Mouse (Mus musculus) monocyte, adult 5-6 weeks (primary cell): ENCODE data around the gene Wdr47. TPM values are rescaled to one million over a fixed set of nuclear protein-coding genes. Genes with fewer than 3 reads are reported as not detected.
"Not testable (repeated sequence)": the region's sequence is repeated elsewhere in the genome, so short reads cannot be mapped to it uniquely, and the experiment has no call there.

Experiments used
- ATAC-seq: fragments of 153-309, 156-312 bp; replicated peaks from 2 replicates; pipeline ENCODE4 v1.8.0; 2017; ENCODE audit warnings: mild to moderate bottlenecking; ENCODE audit not compliant: low TSS enrichment, insufficient number of reproducible peaks, severe bottlenecking, poor library complexity, low FRiP score
- total RNA-seq: library from RNA; stranded (forward); fragments of 200-1000, 200-491, 200-594 nt; gene quantifications from 3 replicates; pipeline ENCODE4 v1.2.3, GENCODE M21; 2017

The Wdr47 gene
- total RNA-seq, 1 experiment from 2014 or later, result 13.7 TPM

GRCm38 (mm10) chr3:108591530-108592522 is 747 bp downstream of the Wdr47 start:
- 0 out of 2 replicates have a peak, but pooled peaks have one; percentile 4 for ATAC-seq

GRCm38 (mm10) chr3:108608906-108609305 is 17.8 kb downstream of the Wdr47 start:
- no peak for ATAC-seq

DNA sequence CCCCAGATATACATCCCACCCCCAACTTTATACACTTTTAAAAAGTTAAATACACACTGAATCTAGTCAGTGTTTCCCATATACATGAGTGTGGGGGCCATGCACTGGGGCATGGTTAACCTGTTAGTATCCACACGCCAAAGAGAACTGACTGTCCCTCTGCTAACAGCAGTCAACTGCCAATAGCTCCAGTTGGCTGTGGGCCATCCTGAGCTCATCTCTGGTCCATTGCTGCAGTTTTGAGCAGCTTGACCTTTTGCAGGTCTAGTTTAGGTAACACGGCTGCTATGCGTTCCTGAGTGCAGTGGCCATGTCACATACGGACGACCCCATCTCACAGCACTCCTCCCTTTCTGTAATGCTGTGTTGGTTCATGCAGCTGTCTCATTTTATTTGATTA is 43.7 kb downstream of the Wdr47 start:
- no peak for ATAC-seq

DNA sequence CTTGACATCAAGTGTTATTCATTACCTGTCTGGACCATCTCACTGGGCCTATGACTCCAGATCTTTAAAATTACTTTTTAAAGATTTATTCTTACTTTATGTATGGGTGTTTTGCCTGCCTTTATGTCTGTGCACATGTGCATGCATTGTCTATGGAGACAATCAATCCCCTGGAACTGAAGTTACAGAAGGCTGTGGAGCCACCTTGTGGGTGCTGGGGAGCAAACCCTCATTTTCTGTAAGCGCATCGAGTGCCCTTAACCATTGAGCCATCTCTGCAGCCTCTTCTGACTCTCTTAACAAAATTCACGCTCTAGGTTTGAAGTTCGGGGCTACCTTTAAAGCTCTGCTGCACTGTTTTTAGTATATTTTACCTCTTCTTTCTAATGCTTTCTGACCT is 48.3 kb downstream of the Wdr47 start:
- ATAC-seq, result no peak

DNA sequence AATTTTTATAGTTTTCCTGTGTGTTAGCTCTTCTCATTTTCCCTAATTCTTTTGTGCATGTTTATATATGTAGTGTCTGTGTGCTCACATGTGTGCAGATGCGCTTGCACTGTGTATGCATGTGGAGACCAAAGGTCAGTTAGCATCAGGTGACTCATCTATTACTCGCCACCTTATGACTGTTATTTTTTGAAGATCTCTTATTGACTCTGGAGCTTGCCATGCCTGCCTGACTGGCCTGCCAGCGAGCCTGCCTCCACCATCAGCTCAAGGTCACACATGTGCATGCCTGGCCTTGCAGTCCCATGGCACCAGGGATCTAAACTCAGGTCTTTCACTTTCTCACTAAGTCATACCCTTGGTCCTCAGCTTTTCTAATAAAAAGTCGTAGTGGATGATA is 49.9 kb downstream of the Wdr47 start:
- ATAC-seq, result no peak

DNA sequence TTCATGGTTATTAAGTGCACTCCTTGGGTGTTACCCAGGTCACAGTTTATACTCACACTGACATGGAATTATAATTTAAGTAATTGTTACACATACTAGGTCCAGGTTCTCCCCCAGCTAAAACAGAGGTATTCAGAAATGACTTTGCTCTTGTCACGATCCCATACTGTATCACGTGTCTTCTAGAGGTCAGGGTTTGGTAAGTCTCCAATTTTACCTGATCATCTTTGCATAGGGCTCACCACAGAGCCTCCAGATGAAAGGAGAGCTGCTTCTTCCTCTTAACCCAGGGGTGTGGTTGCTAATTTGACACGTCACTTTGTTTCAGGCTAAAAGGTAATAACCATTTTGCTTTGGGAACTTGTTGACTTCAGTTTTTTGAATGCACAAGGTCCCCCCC is 53.8 kb downstream of the Wdr47 start:
- ATAC-seq, result no peak

DNA sequence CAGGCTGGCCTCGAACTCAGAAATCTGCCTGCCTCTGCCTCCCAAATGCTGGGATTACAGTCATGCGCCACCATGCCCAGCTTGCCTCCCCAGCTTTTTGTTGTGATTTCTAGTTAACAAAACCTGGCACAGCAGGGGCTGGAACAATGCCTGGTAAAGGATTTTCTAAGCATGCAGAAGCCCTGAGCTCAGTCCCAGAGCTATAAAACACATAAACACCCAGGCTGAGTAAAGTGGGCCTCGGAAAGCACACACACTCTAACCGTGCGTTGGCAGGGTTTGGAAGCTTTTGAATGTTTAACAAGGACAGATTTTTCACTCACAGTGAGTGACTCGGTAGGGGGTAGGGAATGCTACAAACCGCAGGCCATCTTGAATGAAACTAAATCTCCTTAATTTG is 55.0 kb downstream of the Wdr47 start:
- no peak for ATAC-seq

DNA sequence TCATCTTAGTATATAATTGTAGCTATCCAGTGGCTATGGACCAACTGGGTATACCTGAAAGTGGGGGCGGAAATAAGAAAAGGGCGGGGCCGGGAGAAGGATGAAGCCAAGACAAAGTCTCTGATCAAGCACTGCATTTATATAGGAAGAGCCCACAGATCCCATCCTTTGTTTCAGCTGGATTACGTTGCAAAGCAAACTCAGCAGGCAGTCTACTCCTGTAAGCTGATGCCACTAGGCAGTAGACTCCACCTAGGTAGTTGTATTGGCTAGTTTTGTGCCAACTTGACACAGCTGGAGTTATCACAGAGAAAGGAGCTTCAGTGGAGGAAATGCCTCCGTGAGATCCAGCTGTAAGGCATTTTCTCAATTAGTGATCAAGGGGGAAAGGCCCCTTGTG is 56.6 kb downstream of the Wdr47 start:
- not testable (repeated sequence) for ATAC-seq

DNA sequence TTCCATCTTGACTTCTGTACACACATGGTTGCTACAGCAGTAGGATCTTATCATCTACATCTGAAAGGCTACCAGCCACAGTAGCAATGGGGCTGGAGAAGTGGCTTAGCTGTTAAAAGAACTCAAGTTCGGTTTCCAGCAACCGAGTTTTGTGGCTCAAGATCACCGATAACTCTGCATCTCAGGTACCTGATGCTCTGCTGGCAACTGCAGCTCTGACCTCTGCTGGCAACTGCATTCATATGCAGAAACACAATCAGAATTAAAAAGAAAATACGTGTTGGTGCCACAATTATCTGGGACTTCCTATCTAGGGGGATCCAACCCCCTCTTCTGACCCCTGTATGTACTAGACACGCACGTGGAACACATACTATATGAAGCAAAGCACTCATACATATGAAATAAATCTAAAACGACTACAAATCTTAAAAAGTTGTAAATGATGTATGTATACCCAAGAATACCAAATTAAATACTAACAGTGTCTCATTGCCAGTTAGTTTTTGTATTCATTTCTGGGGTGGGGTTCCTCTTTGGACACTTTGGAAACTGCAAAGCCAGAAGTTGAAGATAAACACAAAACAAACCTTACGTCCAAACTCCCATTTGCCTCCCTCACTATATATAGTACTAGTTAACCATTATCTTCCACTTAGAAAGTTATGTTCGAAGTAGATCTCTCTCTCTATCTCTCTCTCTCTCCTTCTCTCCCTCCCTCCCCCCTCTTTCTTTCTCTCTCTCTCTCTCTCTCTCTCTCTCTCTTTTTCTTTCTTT is 62.0 kb downstream of the Wdr47 start:
- ATAC-seq, result peak; percentile 5; the same call in 1 of the 2 replicates

- peak; percentile 92 for ATAC-seq
These were observed 62.8 kb downstream of the Wdr47 start, which contains the start of gene Clcc1 for GRCm38 (mm10) chr3:108653710-108654379. Gene Clcc1 (plus strand): TSS chr3:108653913.

DNA sequence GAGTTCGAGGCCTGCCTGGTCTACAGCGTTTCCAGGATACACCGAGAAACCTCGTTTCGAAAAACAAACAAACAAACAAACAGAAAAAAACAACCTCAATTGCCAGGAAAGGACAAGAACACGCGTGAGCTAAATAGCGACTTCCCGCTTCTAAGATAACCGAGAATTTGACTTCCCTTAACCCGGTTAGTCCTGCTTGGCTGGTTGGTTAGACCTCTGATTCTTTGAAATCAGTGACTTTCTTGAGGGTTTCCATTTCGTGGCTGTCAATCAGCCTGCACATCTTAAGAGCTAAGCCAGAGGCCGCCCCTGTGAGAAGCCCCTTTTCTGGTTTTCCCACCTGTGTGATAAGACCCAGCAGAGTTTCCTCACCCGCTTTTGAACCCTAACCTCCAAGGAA is 63.5 kb downstream of the Wdr47 start:
- ATAC-seq, result no peak

GRCm38 (mm10) chr3:108655486-108655885 is 64.4 kb downstream of the Wdr47 start:
- ATAC-seq, result no peak

GRCm38 (mm10) chr3:108658612-108659011 is 67.5 kb downstream of the Wdr47 start:
- ATAC-seq, result no peak

DNA sequence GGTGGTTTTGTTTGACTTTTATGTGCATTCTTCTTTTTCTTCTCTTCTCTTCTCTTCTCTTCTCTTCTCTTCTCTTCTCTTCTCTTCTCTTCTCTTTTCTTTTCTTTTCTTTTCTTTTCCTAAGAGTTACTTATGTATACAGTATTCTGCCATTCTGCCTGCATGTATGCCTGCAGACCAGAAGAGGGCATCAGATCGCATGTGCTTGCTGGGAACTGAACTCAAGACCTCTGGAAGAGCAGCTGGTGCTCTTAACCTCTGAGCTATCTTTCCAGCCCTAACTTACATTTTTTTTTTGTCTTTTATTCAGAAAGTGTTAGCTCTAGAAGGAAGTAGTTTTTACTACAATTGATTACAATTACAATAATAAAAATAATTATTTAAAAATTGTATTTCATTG is 69.9 kb downstream of the Wdr47 start:
- ATAC-seq, result no peak

GRCm38 (mm10) chr3:108676616-108677015 is 85.5 kb downstream of the Wdr47 start:
- ATAC-seq, result no peak

GRCm38 (mm10) chr3:108681004-108681403 is 89.9 kb downstream of the Wdr47 start:
- ATAC-seq, result no peak

GRCm38 (mm10) chr3:108683597-108683996 is 92.5 kb downstream of the Wdr47 start:
- ATAC-seq, result not testable (repeated sequence)

- ATAC-seq, result no peak
These were observed 94.6 kb downstream of the Wdr47 start for GRCm38 (mm10) chr3:108685701-108686100.

DNA sequence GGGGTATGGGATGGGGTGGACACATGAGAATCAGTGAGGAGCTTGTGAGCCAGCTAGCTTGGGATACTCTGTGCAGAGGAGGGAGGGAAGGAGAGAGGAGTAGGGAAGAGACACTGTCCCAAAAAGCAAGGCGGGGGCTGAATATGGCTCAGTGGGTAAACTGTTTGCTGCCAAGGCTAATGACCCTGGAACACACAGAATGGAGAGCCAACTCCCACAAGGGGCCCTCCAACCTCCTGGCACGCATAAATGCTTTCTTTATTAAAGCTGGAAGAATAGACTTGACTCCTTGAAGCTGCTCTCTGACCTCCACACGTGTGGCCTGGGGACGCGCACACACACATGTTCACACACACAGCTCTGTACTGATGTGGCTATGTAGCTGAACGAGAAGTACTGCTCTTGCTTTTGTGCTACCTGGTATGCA is 97.9 kb downstream of the Wdr47 start:
- no peak for ATAC-seq
